Mouse (Mus musculus) spleen, adult 2 months (tissue): ENCODE measurements around the gene Rnf123.

ENCODE experiments used
- CTCF ChIP-seq: fragments of 200-500 bp; IDR thresholded peaks from 2 replicates; pipeline ENCODE4 v1.5.1; 2011; ENCODE audit warnings: mild to moderate bottlenecking, inconsistent platforms; ENCODE audit not compliant: insufficient read depth, insufficient read length, insufficient replicate concordance; ENCODE audit errors: extremely low read depth
- POLR2A ChIP-seq: fragments of 200-500 bp; IDR thresholded peaks from 2 replicates; pipeline ENCODE4 v1.6.1; 2011; ENCODE audit warnings: low read depth, low read length, inconsistent platforms

- TF ChIP-seq CTCF (no peak), POLR2A (no peak)
Observed at GRCm38 (mm10) chr9:108069007-108069406, 14.1 kb downstream of the Rnf123 start.
